Mouse (Mus musculus): ENCODE results near the gene Rcor3.

The Rcor3 gene

DNA sequence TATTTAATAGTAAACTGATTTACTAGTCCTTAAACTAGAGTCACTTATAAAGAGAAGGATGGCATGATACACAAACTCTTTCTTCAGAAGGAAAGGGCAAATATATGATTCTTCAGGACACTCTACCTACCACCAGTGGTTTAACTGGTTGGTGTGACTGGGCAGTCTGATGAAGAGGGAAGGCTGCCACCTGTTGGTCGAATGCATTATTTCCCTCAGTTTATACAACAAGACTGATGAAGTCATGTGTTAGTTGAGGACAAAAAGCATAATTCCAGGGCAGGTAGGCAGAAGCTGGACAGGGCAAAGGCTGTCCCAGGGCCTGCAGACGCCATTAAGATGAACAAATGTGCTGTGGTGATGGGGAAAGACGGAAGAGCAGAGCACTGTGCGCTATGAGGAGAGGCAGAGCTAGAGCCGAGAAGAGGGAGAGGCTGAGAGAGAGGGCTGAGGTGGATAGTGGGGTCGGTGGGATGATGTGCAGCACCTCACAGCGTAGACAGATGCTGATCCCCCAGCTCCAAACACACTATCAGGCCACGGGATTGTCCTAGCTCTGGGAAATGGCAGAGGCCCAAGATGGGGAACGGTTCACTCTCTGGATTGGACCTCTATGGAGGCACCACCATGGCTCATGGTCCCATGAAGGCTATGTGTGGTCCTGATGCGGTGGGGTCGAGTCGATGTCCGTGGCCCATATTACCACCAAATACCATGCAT lies 43.3 kb downstream of the Rcor3 start:
- no peak for DNase-seq (ENCODE audit: low spot score)

- peak; percentile 73 for DNase-seq (ENCODE audit: low spot score)
These were observed 44.8 kb downstream of the Rcor3 start for GRCm38 (mm10) chr1:192092879-192093660.

DNA sequence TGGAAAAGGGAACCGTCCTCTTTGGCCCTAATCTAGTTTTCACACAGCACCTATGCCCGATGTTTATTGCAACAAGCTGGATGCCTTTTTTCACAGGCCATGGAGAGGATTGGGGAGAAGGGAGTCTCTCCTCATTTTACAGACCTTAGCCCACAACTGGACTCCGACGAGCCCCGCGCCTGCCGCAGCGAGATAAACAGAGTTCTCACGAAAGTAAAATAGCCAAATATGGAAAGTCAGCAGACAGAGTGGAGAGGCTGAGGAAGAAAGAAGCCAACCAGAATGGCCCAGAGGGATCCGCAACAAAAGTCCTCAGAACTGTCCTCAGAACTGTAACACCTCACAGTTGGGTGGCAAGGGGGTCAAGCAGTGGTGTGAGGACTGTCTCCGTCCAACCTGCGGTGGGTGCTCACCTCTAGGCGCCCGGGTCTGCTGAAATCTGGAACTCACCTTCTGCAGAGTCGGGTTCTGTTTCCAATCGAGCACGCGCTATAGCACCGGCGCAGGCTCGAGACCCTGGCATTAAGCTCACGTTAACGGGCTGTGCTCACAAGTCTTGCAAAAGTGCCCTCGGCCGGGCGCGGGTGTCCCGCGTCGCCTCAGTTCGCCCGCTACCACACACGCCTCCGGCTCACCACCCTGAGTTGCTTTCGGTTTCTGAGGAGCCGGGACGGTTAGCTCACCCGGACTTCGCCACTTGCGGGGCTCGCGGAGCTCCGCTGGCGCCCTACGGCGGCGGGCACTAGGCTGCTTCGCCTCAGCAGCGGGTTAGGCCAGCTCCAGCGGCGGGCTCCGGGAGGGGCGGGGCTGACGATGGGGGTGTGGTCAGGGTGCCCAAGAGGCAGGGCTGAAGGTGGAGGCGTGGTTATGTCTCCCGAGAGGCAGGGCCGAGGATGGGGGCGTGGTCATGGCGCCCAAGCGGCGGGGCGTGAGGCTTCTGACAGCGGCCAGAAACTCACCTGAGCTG lies 45.8 kb downstream of the Rcor3 start, which contains the start of gene Traf5:
Gene Traf5 (minus strand): TSS at position 754 of the 967 bp plus-strand sequence.
- peak; percentile 95 for DNase-seq (ENCODE audit: low spot score)

- DNase-seq (ENCODE audit: low spot score), result no peak
These were observed 46.9 kb downstream of the Rcor3 start for GRCm38 (mm10) chr1:192090689-192091567.

DNA sequence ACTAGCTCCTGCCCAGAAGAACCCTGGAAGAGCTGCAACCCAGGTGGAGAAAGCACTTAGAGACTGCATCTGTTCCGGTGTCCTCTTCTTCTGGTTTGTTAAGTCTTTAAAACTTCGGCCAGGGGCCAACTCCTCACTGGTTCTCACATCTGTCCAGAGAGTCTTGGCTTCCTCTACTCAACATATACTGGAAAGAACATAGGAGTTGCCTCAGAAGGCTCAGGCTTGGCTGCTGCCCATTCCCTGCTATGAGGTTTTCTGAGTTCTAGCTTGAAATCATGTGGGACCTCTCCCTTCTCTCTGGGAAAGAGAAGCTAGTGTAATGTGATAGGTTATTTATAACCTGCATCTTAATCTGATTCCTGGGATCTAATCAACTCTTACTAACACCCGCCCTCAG lies 47.6 kb downstream of the Rcor3 start:
- DNase-seq (ENCODE audit: low spot score), result no peak

DNA sequence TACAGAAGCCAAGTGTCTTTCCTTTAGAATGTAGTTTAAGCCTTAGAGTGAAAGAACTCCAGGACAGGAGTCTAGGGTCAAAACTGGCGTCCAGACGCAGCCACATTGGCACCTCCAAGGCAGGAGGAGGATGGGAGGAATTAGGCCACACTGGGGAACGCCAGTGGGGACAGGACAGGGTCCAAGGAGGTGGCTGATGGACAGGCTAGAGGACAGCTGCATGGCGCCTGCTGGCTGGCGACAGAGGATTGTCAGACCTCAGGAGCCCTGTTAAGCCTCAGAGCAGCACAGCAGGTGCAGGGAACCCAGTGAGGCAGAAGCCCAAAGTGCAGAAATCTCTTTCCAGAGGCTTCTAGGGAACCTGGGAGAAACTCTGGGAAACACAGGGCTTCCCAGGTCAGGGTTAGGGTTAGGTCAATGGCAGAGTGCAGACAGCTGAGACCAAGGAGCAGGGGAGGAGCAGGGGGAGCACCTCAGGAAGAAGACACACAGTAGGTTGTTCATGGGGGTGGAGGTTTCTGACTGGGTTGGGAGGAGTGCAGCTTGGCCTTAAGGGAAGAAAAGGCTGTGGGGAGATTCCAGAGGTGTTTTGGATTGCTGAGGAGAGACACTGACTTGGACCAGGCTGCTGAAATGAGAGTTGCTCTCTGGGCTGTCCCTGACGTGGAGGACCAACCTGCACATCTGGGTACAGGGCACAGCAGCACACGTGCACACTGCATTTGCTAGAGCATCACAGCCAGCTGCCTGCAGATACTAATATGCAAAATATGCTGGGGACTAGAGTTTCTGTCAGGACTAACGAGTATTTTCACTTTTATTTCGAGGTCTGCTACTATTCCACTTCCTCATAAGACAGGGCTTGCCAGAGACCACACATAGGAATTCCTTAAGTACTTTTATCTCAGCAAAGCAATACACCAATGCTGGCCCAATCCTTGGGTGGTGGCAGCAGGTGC lies 48.4 kb downstream of the Rcor3 start:
- no peak for DNase-seq (ENCODE audit: low spot score)

DNA sequence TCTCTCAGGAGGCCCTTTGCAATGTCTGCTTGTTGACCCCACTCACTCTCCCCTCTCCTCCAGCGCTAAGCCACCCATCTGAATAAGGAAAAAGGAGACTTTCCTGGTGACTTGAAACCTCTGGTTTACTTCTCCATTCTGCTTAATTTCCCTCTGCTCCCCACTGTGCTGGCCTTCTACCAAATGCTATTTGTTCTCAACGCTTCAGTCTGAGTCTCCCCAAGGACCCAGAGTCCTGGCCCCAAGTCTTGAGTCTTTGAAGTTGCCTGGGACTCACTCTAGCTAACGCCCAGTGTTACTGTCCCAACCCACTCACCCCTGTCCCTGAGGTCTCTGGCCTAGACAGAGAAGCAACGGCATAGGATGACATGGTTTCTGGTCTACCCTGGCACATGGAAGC lies 49.9 kb downstream of the Rcor3 start:
- DNase-seq (ENCODE audit: low spot score), result no peak

DNA sequence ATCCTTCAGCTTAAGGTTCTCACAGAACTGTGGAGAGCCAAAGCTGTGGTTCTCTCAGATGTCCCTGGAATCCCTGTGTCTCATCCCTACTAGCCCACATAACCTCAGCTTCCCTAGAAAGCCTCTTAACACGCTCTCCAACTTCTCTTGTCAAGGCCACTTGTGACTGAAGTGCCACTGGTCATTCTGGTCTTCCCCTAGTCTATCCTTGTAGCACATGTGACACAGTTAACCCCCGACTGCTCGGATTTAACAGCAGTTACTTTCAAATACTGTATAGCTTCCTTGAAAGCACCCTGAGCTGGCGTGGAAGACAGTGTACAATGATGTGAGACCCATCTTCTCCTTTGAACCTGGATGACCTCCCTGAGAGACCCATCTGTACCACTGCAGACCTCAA lies 50.8 kb downstream of the Rcor3 start:
- DNase-seq (ENCODE audit: low spot score), result no peak

DNA sequence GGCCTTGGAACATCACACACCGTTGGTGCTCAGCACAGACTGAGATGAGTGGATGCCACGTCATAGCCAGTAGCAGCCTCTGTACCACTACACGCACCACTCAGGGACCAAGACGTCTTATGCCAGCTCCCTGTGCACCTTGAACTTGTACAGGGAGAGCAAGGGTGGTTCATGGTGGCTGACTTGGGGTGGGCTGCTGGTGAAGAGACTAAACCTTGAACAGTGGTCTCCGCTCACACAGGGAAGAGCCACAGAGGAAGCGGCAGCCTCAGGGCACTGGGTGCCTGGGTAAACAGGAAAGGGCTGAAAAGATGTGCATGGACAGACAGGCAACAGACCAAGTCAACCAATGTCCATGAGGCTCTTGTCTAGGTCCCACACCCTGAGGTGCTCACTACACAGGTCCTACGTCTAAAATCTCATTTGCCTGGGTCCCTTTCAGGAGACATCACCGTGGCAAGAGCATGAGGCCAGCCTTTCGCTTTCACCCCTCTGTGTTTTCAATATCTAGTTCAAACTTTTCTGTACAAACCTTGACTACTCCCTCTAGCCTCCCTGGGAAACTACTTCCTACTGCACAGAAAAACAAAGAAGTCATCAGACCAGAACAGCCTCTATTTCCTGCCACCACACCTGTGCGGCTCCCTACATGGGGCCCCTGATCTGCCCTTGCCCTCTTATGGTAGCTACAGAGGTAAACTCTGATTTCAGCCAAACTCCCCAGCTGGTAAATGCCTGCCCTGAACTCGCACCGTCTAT lies 51.4 kb downstream of the Rcor3 start:
- DNase-seq (ENCODE audit: low spot score), result no peak

DNA sequence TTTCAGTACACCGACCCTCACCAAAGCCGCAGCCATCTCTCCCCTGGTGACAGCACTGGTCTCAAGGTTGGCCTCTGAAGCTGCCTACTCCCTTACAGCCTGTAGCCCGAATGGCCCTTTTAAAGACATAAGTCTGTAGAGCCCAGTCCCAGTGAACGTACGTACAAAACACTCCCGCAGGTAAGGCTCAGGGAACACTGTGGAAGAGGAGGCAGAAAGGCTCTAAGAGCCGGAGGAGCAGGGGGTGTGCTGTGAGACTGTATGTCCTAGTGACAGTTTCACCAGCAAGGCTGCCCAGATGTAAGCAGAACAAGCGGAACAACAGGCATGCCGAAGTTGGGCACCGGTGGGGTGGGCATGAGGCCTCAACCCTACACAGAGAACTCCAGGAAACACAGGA lies 52.6 kb downstream of the Rcor3 start:
- DNase-seq (ENCODE audit: low spot score), result no peak

DNA sequence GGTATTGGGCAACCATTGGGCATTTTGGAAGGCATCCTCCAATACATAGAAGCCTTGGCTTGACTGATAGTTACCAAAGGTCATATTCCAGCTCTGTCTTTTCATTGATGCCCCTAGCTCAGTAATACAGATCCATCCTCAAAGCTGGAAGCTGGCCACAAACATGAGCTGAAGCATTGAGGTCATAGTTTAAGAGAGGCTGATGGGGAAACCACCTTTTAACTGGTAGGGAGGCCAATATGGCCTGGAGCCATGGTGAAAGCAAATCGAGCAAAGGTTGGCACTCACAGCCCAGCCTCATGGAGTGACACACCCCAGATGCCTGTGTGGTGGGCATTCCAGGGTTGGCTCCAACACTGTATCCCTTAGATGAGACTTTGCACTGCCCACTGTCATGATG lies 55.2 kb downstream of the Rcor3 start:
- no peak for DNase-seq (ENCODE audit: low spot score)

DNA sequence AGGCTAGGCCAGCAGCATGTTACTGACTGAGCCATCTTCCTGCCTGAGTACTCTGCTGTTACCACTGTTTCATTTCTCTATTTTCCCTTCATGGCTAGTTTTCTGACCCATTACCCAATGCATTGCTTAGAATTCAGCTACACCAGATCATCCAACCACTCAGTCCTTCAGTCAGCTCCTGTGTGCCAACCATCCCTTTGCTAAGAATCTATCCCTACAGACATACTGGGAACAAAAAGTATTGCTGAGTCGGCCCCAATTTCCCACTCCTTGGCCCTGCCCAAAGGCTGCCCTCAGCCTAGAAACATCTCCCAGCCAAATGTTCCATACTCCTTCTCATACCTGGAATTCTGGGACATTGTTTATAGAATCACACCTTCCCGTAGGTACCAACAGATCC lies 56.7 kb downstream of the Rcor3 start:
- no peak for DNase-seq (ENCODE audit: low spot score)

- no peak for DNase-seq (ENCODE audit: low spot score)
These were observed 58.7 kb downstream of the Rcor3 start for GRCm38 (mm10) chr1:192079121-192079520.

- DNase-seq (ENCODE audit: low spot score), result no peak
These were observed 59.5 kb downstream of the Rcor3 start for GRCm38 (mm10) chr1:192078406-192078805.

DNA sequence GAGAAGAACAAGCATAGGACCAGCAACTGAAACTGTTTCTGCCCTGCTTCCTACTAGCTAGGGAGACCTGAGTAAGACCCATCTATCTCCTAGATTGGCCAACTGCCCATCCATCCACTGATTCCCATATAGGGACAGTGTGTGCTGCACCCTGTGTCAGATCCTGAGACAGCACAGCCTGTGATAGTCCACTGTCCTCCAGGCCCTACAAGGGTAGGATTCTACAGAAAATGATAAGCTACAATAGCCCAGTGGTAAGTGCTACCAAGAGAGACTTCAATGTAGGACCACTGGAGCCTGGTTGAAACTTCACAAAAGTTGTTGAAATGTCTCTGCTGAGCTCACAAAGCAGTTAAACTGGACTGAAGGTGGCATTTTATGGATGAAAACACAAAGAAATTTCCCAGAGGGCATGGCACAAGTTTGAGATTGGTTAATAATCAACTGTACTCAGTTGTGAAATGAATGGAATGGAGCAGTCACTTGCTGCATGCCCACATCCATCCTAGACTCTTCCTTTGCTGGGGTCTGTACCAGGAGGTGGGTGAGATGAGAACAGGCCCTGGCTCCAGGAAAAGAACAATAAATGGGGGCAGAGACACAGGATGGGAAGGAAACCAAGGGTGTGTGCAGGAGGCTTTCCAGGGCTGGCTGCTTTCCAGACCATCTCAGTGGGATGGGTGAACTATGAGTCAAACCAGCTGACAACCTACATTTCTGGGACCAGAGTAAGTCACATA lies 60.9 kb downstream of the Rcor3 start:
- DNase-seq (ENCODE audit: low spot score), result no peak

- DNase-seq (ENCODE audit: low spot score), result no peak
These were observed 61.8 kb downstream of the Rcor3 start for GRCm38 (mm10) chr1:192076101-192076500.

DNA sequence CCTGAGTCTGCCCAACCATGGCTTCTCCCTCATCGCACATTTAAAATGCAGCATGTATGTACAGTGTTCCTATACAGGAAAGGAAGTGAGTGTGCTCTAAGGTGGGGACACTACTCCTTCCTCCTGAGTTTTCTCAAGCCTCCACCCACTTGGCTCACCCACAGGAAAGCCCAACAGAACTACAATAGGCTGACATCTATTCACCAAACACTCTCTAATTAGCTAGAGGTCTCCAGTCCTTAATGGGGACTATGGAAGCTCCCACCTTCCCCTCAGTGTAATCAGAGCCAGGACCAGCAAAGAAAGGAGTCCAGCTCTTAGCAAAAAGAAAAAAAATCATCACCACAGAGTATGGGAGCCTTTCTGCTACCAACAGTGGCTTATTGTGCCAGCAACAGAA lies 63.0 kb downstream of the Rcor3 start:
- no peak for DNase-seq (ENCODE audit: low spot score)

DNA sequence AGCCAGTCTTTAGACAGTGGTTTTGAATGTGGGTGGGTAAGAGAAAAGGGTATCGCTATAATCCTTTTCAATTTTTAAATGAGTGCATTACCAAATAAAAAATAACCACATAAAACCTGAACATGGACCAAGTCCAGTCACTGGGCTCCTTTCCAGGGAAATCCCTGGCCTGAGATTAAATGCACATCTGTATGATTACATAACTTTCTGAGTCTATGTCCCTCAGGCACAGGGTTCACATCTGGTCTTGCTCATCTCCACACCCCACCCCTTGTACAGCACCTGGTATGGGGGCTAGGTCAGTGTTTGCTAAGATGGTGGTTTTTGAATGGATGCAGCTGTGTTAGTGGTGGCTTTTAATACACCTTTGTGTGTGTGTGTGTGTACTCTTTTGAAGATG lies 65.4 kb downstream of the Rcor3 start:
- DNase-seq (ENCODE audit: low spot score), result no peak

- DNase-seq (ENCODE audit: low spot score), result no peak
These were observed 67.2 kb downstream of the Rcor3 start for GRCm38 (mm10) chr1:192070618-192071051.

Data from testis, postnatal 14 days (tissue).